Mouse (Mus musculus) layer of hippocampus, adult 8-10 months (tissue): ENCODE measurements around the gene C1qtnf6. TPM values are rescaled to one million over a fixed set of nuclear protein-coding genes. Genes with fewer than 3 reads are reported as not detected.

Source experiments
- DNase-seq, 2 experiments: peaks; one replicate each; pipeline ENCODE4 v3.0.0; 2022; ENCODE audit warnings: low spot score in 2 of 2
- total RNA-seq, 4 experiments: library from RNA; stranded (reverse); gene quantifications; 2 replicates each; pipeline ENCODE4 v1.2.4; 2022

Gene C1qtnf6
- total RNA-seq, 4 experiments from 2014 or later, result 2.1 to 3.4 (median 3.0) TPM

- no peak for DNase-seq
These were observed 13.0 kb downstream of the C1qtnf6 start for GRCm38 (mm10) chr15:78518221-78518620.

DNA sequence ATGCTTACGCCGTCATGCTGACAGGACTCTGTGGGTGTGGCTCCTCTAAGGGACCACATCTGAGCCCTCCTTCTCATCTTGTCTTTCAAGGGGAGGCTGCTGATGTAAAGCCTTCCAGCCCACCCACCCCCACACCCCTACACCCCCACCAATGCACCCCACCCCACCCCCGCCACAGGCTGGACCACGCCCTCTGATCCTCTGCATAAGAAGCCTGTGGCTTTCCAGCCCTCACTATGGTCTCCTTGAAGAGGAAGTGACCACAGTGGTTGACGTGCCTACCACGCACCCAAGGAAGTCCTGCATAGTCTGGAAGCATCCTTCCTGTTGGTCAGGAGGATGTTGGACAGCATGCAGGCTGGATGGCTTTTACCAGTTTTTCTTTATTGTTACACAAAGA lies 15.5 kb downstream of the C1qtnf6 start:
- DNase-seq, result no peak

DNA sequence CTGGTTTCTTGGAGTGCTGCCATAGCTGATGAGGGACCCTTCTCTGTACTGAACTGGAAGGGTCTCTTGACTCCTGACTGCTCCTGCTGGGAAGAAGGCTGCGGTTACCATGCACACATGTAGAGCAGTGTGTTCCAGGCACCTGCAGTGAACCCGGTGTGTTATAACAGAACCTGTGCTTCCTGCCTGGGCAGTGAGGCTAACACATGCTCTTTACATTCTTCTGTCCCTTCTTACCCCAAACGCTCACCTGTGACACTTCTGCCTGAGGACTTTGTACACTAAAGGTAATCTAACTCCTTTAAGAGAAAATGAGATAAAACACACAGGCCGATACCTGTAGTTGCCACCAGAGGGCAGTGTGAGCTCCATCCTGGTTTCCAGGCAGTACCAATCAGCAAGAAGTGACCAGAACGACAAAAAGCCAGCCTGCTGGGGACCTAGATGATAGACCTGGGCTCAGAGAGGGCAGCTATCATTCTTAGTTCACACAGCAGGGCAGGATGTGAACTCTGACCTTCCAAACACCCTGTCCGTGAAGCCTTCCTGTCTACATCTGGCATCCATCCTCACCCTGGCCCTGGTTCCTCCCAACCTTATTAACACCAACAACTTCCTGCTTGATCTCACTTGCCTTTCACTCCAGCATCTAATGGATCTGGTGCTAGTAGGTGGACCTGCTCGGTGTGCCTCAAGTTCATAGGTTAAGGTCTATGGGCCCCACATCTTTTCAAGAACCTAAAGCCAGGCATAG lies 16.6 kb downstream of the C1qtnf6 start:
- peak; percentile 71 to 87 for DNase-seq

DNA sequence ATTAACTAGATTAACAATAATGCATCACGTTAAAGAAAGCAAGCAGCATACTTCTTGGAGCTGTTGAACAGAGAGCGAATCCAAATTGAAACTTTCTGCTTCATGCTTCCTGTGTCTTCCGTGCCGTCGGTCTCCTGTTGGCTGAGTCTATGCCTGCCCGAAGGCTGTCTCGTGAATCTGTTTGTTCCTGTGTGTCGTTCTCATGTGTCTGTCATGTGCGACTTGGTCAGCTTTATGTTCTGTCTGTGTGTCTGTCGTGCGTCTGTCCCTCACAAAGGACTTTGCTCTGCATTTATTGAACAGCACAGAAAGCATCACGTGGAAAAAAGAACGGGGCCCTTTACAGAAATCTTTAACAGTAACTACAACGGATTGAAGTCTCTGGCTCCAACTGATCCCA lies 18.2 kb downstream of the C1qtnf6 start:
- DNase-seq, result no peak

- no peak for DNase-seq
These were observed 19.3 kb downstream of the C1qtnf6 start for GRCm38 (mm10) chr15:78511951-78512350.

GRCm38 (mm10) chr15:78510736-78511135 lies 20.5 kb downstream of the C1qtnf6 start:
- no peak for DNase-seq

GRCm38 (mm10) chr15:78510121-78510576 lies 21.1 kb downstream of the C1qtnf6 start:
- no peak for DNase-seq

DNA sequence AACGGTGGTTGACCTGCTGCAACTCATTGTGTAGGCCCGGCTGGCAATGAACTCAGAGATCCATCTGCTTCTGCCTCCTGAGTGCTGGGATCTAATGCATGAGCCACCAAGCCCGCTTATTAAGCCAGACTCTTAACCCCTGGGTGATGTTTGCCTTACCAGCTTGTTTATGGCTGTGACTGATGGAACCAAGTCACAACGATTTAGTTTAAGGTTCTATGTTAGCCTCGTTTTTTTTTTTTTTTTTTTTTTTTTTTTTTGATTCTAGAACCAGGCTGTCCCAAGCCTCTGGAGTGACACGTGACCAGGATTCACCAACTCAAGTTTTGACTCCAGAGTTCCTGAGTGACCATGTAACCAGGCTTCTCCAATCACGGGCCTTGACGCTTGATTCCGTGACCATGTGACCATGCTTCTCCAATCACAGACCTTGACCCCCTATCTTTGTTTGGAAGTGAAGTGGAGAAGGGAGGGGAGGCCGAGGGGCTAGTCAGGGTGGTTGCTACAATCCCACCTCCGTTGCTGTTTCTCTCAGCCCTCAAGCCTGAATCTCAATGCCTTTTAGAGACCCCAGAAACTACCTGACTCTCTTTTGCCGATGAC lies 21.8 kb downstream of the C1qtnf6 start:
- DNase-seq, result no peak

- no peak for DNase-seq
These were observed 22.8 kb downstream of the C1qtnf6 start for GRCm38 (mm10) chr15:78508443-78508842.

GRCm38 (mm10) chr15:78505541-78505940 lies 25.7 kb downstream of the C1qtnf6 start:
- no peak for DNase-seq

GRCm38 (mm10) chr15:78504816-78505215 lies 26.4 kb downstream of the C1qtnf6 start:
- no peak for DNase-seq

- no peak for DNase-seq
These were observed 27.2 kb downstream of the C1qtnf6 start for GRCm38 (mm10) chr15:78504013-78504412.

GRCm38 (mm10) chr15:78502437-78503132 lies 28.6 kb downstream of the C1qtnf6 start:
- DNase-seq, result no peak

DNA sequence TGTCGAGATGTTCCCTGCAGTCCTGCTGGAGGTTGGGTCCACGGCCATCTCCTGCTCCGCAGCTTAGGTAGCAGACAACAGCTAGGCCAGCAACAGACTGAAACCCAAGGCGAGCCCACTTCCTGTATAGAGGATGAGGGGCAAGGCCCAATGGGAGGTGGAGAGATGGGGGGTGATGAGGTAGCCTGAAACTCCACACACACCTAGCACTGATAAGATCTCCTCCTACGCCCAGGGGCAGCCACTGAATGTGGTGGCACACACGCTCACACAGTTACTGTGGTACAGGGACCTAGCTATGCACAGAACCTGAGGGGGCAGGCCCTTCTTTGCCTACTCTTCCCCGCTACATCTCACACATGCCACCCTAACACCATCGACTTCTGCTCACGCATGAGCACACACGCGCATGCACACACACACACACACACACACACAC lies 36.2 kb downstream of the C1qtnf6 start, which contains the start of gene Il2rb:
TSS of gene Il2rb (minus strand) at position 304 of the 439 bp plus-strand sequence.
- DNase-seq, result no peak

DNA sequence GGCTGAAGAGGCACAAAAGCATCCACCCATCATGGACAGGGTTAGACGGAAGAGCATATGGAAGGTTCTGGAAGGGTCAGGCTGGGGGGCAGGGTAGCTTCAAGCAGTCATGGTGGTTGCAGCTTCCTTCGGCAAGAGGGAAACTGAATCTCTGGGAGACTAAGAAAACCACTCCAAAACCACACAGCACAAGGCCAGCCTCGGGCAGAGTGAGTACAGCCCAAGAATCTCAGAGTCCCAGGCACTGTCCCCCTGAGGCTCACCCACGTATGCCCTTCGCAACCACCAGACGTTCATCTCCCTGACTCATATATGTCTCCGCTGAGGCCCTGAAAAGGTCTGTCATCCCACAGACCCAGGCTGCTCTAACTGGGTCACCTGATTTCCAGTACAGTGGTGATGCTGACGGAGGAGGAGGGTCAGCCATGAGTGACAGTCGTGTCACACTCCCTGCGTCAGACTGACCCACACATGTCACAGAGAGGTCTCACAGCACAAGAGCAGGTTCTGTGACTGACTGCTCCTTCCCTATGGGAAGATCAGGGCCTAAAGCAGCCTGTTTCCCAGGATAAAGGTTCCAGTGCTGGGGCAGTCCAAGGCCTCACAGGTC lies 37.7 kb downstream of the C1qtnf6 start:
- no peak for DNase-seq

DNA sequence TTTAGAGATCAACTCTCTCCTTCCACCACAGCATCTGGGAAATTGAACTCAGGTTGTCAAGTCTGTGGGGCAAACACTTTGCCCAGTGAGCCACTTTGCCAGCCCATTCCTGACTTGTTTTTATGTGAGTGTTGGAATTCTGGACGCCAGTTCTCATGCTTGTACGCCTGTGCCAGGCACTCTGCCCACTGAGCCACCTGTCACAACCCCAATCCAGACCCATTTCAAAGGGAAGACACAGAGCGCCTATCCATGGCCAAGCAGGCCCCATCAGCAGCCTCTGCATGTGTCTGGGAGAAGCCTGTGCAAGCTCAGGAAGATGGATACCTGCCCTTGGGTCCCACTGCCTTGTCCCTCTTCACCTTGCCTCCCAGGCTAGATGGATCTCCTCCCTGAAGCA lies 39.9 kb downstream of the C1qtnf6 start:
- no peak for DNase-seq

- DNase-seq, result no peak
These were observed 41.3 kb downstream of the C1qtnf6 start for GRCm38 (mm10) chr15:78489906-78490305.

- no peak for DNase-seq
These were observed 42.0 kb downstream of the C1qtnf6 start for GRCm38 (mm10) chr15:78489248-78489647.

DNA sequence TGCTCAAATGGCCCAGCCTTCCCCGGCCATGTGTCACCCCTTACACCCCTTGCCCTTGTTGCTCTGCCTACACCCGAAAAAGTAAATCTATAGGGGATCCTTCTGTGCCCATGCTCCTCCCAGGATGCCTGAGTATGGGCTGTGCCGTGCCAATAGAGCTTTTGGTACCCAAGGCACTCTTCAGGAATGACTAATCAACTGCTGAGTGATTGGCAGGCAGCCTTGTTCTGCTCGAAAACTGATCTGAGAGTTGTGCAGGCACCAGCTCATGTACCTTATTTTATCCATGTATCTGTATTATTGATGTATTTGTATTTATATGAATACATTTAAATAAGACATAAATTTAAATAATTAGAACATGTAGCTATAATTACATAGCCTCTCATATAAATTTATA lies 44.1 kb downstream of the C1qtnf6 start:
- no peak for DNase-seq

DNA sequence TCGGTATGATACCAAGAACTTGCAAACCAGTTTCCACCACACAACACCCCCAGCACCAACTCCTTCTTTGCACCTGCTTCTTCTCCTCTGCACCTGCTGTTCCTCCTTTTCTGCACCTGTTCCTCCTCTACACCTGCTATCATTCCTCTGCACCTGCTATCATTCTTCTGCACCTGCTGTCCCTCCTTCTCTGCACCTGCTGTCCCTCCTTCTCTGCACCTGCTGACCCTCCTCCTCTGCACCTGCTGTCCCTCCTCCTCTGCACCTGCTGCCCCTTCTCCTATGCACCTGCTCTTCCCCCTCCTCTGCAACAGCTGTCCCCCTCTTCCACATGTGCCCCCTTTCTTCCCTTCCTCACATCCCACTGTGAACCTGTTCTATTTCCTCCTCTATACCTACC lies 44.7 kb downstream of the C1qtnf6 start:
- DNase-seq, result no peak

DNA sequence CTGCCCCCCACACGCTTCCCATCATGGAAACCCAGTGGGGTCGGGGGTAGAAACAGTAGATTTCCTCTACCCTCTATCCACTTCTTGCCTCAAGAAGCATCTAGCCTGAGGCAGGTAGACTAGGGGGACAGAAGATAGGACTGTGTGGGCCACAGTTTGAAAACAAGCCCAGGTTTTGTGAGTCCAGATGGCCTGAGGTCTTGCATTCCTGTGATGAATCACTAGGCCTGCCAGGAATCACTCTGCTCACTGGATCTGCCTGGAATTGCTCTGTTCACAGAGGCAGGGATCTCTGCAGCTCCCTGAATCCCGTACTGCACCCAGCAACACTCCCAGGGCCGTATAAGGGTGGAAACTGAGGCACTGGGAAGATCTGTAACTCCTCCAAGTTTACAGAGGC lies 47.9 kb downstream of the C1qtnf6 start:
- no peak for DNase-seq

- no peak for DNase-seq
These were observed 48.7 kb downstream of the C1qtnf6 start for GRCm38 (mm10) chr15:78482518-78482917.
